Comparison of ENCODE assay signal across 20 mouse cellular contexts in genomic region chr16:64248743-64249142, GRCm38 (mm10).
DNase-seq lines count a peak whose midpoint lies in the region; ATAC-seq and TF ChIP-seq lines count a peak whose summit lies in the region.
"Had no signal": no experiment of that assay in that cellular context is flagged by ENCODE, and none has a peak within 500 bp of the region (broad histone marks: within the 10 kb centered on the region; RNA-seq: fewer than 3 reads in every experiment).

No protein-coding gene starts in this region.

- H3K27me3 ChIP-seq in forebrain, embryonic 12.5 days, result no peaks in the 10 kb centered on the region
- H3K27me3 ChIP-seq in forebrain, embryonic 13.5 days, result no peaks in the 10 kb centered on the region
- H3K27me3 ChIP-seq in forebrain, embryonic 16.5 days (replicated peaks; ENCODE audit: control insufficient read depth, insufficient read depth, low read length), result no peaks in the 10 kb centered on the region
- no peaks in the 10 kb centered on the region for H3K27me3 ChIP-seq in forebrain, embryonic 11.5 days (ENCODE audit: control insufficient read depth, insufficient read depth, low read length)
- H3K27me3 ChIP-seq: CH12.LX; embryonic facial prominence, embryonic 12.5 days had no signal

- H3K4me3 ChIP-seq in forebrain, embryonic 12.5 days (replicated peaks), result no peak overlapping the region
- no peak overlapping the region for H3K4me3 ChIP-seq in forebrain, embryonic 13.5 days
- H3K4me3 ChIP-seq in forebrain, embryonic 16.5 days (replicated peaks; ENCODE audit: low read length), result no peak overlapping the region
- no peak overlapping the region for H3K4me3 ChIP-seq in forebrain, embryonic 11.5 days (ENCODE audit: low read depth, low read length)
- no peak overlapping the region for H3K4me3 ChIP-seq in lung, adult 2 months (replicated peaks; ENCODE audit: extremely low read depth, low read depth, low read length)
- H3K4me3 ChIP-seq: embryonic facial prominence, embryonic 10.5 days; embryonic facial prominence, embryonic 12.5 days had no signal

- H3K9me3 ChIP-seq in forebrain, embryonic 12.5 days, result no peaks in the 10 kb centered on the region
- H3K9me3 ChIP-seq in forebrain, embryonic 13.5 days (replicated peaks), result no peaks in the 10 kb centered on the region
- H3K9me3 ChIP-seq in forebrain, embryonic 16.5 days (ENCODE audit: control insufficient read depth, low read length), result no peaks in the 10 kb centered on the region
- H3K9me3 ChIP-seq in forebrain, embryonic 11.5 days (ENCODE audit: control insufficient read depth, low read length), result no peaks in the 10 kb centered on the region
- H3K9me3 ChIP-seq: embryonic facial prominence, embryonic 10.5 days; embryonic facial prominence, embryonic 12.5 days had no signal

- no peak overlapping the region for H3K27ac ChIP-seq in forebrain, embryonic 12.5 days
- H3K27ac ChIP-seq in forebrain, embryonic 13.5 days, result no peak overlapping the region
- H3K27ac ChIP-seq in forebrain, embryonic 16.5 days (ENCODE audit: low read length), result no peak overlapping the region
- H3K27ac ChIP-seq in forebrain, embryonic 11.5 days (ENCODE audit: low read depth, low read length), result no peak overlapping the region
- H3K27ac ChIP-seq: embryonic facial prominence, embryonic 10.5 days; embryonic facial prominence, embryonic 12.5 days had no signal

- H3K36me3 ChIP-seq in forebrain, embryonic 12.5 days (replicated peaks), result no peaks in the 10 kb centered on the region
- no peaks in the 10 kb centered on the region for H3K36me3 ChIP-seq in forebrain, embryonic 13.5 days (ENCODE audit: poor library complexity, severe bottlenecking)
- no peaks in the 10 kb centered on the region for H3K36me3 ChIP-seq in forebrain, embryonic 16.5 days (ENCODE audit: control insufficient read depth, insufficient read depth)
- H3K36me3 ChIP-seq in forebrain, embryonic 11.5 days (ENCODE audit: control insufficient read depth, insufficient read depth, low read length), result no peaks in the 10 kb centered on the region
- H3K36me3 ChIP-seq: embryonic facial prominence, embryonic 10.5 days; embryonic facial prominence, embryonic 12.5 days; G1E had no signal

- no peak for TF ChIP-seq CTCF in lung, adult 2 months (IDR thresholded peaks at IDR 0.05; ENCODE audit: insufficient read depth, low read length)

- no peaks in the 10 kb centered on the region for H3K4me1 ChIP-seq in forebrain, embryonic 12.5 days
- peaks cover 11% of the 10 kb centered on the region; the same call in 1 of the 2 replicates for H3K4me1 ChIP-seq in forebrain, embryonic 13.5 days
- H3K4me1 ChIP-seq in forebrain, embryonic 16.5 days (replicated peaks; ENCODE audit: control insufficient read depth, insufficient read depth, low read length), result peaks cover 2% of the 10 kb centered on the region; the same call in 1 of the 2 replicates
- no peaks in the 10 kb centered on the region for H3K4me1 ChIP-seq in forebrain, embryonic 11.5 days (replicated peaks; ENCODE audit: control insufficient read depth, insufficient read depth, low read length)
- no peaks in the 10 kb centered on the region for H3K4me1 ChIP-seq in lung, adult 2 months (ENCODE audit: control insufficient read depth, insufficient read depth, low read length)
- H3K4me1 ChIP-seq: embryonic facial prominence, embryonic 10.5 days; embryonic facial prominence, embryonic 12.5 days had no signal

- H3K9ac ChIP-seq in forebrain, embryonic 12.5 days, result no peak overlapping the region
- no peak overlapping the region for H3K9ac ChIP-seq in forebrain, embryonic 13.5 days
- no peak overlapping the region for H3K9ac ChIP-seq in forebrain, embryonic 16.5 days (replicated peaks; ENCODE audit: low read depth, low read length)
- H3K9ac ChIP-seq in forebrain, embryonic 11.5 days (ENCODE audit: low read length), result no peak overlapping the region
- H3K9ac ChIP-seq: embryonic facial prominence, embryonic 12.5 days had no signal

- no peak for TF ChIP-seq POLR2A in lung, adult 2 months (IDR thresholded peaks at IDR 0.05; ENCODE audit: borderline replicate concordance, extremely low read depth, low read depth, low read length)

- no peak overlapping the region for H3K4me2 ChIP-seq in forebrain, embryonic 12.5 days
- no peak overlapping the region for H3K4me2 ChIP-seq in forebrain, embryonic 13.5 days
- no peak overlapping the region for H3K4me2 ChIP-seq in forebrain, embryonic 16.5 days (ENCODE audit: low read length)
- no peak overlapping the region for H3K4me2 ChIP-seq in forebrain, embryonic 11.5 days (ENCODE audit: low read depth, low read length, severe bottlenecking)
- H3K4me2 ChIP-seq: embryonic facial prominence, embryonic 12.5 days had no signal

- 21% methylated on average over 4 of the region's 4 CpGs for WGBS in forebrain, embryonic 12.5 days
- WGBS in forebrain, embryonic 13.5 days, result 11% methylated on average over 4 of the region's 4 CpGs
- WGBS in forebrain, embryonic 16.5 days, result 3% methylated on average over 4 of the region's 4 CpGs
- WGBS in forebrain, embryonic 11.5 days, result 25% methylated on average over 4 of the region's 4 CpGs
- 69% methylated on average over 4 of the region's 4 CpGs for WGBS in lung, adult 2 months

- peak; percentile 51; the same call in 1 of the 2 replicates for ATAC-seq in forebrain, embryonic 12.5 days (ENCODE audit: low FRiP score)
- ATAC-seq in forebrain, embryonic 13.5 days, result no peak
- ATAC-seq in forebrain, embryonic 16.5 days, result peak; percentile 59; the same call in 1 of the 2 replicates
- ATAC-seq in forebrain, embryonic 11.5 days (replicated peaks; ENCODE audit: low FRiP score), result no peak
- ATAC-seq: CD4-positive, CD25-positive, alpha-beta regulatory T cell, adult 4 months had no signal

- no peak for DNase-seq in forebrain, embryonic 11.5 days (ENCODE audit: low spot score)
- DNase-seq in Muller cell, postnatal 12 days (ENCODE audit: inconsistent ontology term), result peak; percentile 34
- no peak for DNase-seq in lung, adult 2 months
- DNase-seq: adrenal gland, adult 2 months; adrenal gland, postnatal 10 days; adrenal gland, postnatal 25 days; B cell, adult 2 months; cerebellum, adult 11-12 months; cerebellum, adult 2 months; cerebellum, adult 9-10 months; cerebellum, postnatal 10 days; cerebellum, postnatal 25 days had no signal

Comparison
In these comparisons a context has a peak if more than half of its experiments do, and no peak if none do; other contexts are left out.
1. ATAC-seq: peak in forebrain, embryonic 12.5 days (single experiment) and forebrain, embryonic 16.5 days (single experiment); none in forebrain, embryonic 13.5 days (single experiment) and forebrain, embryonic 11.5 days (single experiment).